39 mouse cellular contexts compared by ENCODE assay signal in the genomic region with DNA sequence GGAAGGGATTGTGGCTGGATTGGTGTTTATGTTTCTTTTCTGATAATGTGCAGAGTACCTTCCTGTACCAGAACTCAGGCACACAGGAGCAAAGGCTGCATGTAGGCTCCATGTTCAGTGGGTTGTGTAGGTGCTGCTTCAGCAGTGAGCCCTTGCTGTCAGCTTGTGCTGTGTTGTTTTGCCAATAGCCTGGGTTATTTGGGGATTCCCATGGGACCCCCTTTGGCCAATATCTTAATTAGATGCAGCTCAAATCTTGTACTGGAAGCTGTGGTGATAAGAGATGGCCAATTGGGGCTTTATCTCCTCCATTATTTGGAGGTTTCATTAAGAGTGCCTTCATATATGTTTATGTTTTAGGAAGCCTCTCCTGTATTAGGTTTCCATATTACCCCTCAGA. TPM values are rescaled to one million over a fixed set of nuclear protein-coding genes. Genes with fewer than 3 reads are reported as not detected.
"Had no signal": no experiment of that assay in that cellular context is flagged by ENCODE, and none has a peak within 500 bp of the region (broad histone marks: within the 10 kb centered on the region; RNA-seq: fewer than 3 reads in every experiment).

No protein-coding gene starts in this region.

- DNase-seq: heart, postnatal 10 days; heart, postnatal 14 days; heart, postnatal 36 days; heart, postnatal 4 days; kidney, adult 11 months; kidney, adult 18-20 months; kidney, adult 2 months; kidney, adult 8-10 months; kidney, adult 9 months; kidney, postnatal 10 days; kidney, postnatal 14 days; kidney, postnatal 25 days; kidney, postnatal 36 days; kidney, postnatal 4 days; layer of hippocampus, adult 9-11 months; layer of hippocampus, postnatal 36 days had no signal

- H3K27me3 ChIP-seq: heart, embryonic 12.5 days; heart, embryonic 13.5 days; heart, embryonic 15.5 days; hindbrain, embryonic 12.5 days; hindbrain, embryonic 13.5 days; hindbrain, embryonic 15.5 days; intestine, embryonic 15.5 days; kidney, embryonic 15.5 days had no signal

- H3K9ac ChIP-seq: heart, embryonic 12.5 days; heart, embryonic 13.5 days; heart, embryonic 15.5 days; hindbrain, embryonic 12.5 days; hindbrain, embryonic 13.5 days; hindbrain, embryonic 14.5 days; hindbrain, embryonic 15.5 days; intestine, embryonic 15.5 days; kidney, embryonic 15.5 days had no signal

- H3K4me2 ChIP-seq: heart, embryonic 11.5 days; heart, embryonic 12.5 days; heart, embryonic 13.5 days; heart, embryonic 15.5 days; hindbrain, embryonic 12.5 days; hindbrain, embryonic 13.5 days; hindbrain, embryonic 14.5 days; hindbrain, embryonic 15.5 days; intestine, embryonic 15.5 days; kidney, embryonic 15.5 days had no signal

- H3K4me3 ChIP-seq: heart, embryonic 10.5 days; heart, embryonic 12.5 days; heart, embryonic 13.5 days; heart, embryonic 15.5 days; hindbrain, embryonic 10.5 days; hindbrain, embryonic 12.5 days; hindbrain, embryonic 13.5 days; hindbrain, embryonic 15.5 days; intestine, embryonic 15.5 days; kidney, embryonic 15.5 days; layer of hippocampus, adult 2 months; left cerebral cortex, adult 2 months had no signal

- H3K36me3 ChIP-seq: intestine, embryonic 15.5 days had no signal

- H3K27ac ChIP-seq: heart, embryonic 10.5 days; heart, embryonic 13.5 days; heart, embryonic 15.5 days; hindbrain, embryonic 10.5 days; hindbrain, embryonic 12.5 days; hindbrain, embryonic 13.5 days; hindbrain, embryonic 14.5 days; hindbrain, embryonic 15.5 days; hindbrain, postnatal 0 days; intestine, embryonic 15.5 days; kidney, embryonic 15.5 days; kidney, postnatal 0 days; layer of hippocampus, adult 2 months; left cerebral cortex, adult 2 months had no signal

- H3K9me3 ChIP-seq: heart, embryonic 10.5 days; heart, embryonic 12.5 days; heart, embryonic 13.5 days; heart, embryonic 15.5 days; hindbrain, embryonic 10.5 days; hindbrain, embryonic 12.5 days; hindbrain, embryonic 13.5 days; hindbrain, embryonic 15.5 days; intestine, embryonic 15.5 days; kidney, embryonic 15.5 days had no signal

- H3K4me1 ChIP-seq: heart, embryonic 10.5 days; heart, embryonic 12.5 days; heart, embryonic 13.5 days; heart, embryonic 15.5 days; hindbrain, embryonic 10.5 days; hindbrain, embryonic 12.5 days; hindbrain, embryonic 13.5 days; hindbrain, embryonic 15.5 days; intestine, embryonic 15.5 days; kidney, embryonic 15.5 days had no signal

RNA-seq across cellular contexts. Expression of gene Clca2, which starts 43.7 kb away (rescaled TPM):
- total RNA-seq: hematopoietic stem cell, adult 5-6 weeks; hindbrain, postnatal 0 days; layer of hippocampus, adult 18-20 months; layer of hippocampus, adult 2 months; layer of hippocampus, adult 8-10 months; layer of hippocampus, postnatal 25 days; layer of hippocampus, postnatal 36 days; left cerebral cortex, adult 18-20 months; left cerebral cortex, adult 2 months had no signal
- polyA plus RNA-seq: hindbrain, embryonic 15.5 days; hindbrain, embryonic 16.5 days; hindbrain, postnatal 0 days; inflammation-experienced regulatory T-cells, adult 6 months had no signal
